Mouse (Mus musculus) erythroblast, embryonic 14.5 days (primary cell): Measurements from ENCODE around the gene March2.

ENCODE experiments used
- GATA1 ChIP-seq: IDR thresholded peaks from 2 replicates; pipeline ENCODE4 v1.6.1; 2012; ENCODE audit warnings: low read length, inconsistent platforms, mixed read lengths
- TAL1 ChIP-seq: IDR thresholded peaks from 3 replicates; pipeline ENCODE4 v1.6.1; 2012; ENCODE audit warnings: low read length, inconsistent platforms, mixed read lengths

DNA sequence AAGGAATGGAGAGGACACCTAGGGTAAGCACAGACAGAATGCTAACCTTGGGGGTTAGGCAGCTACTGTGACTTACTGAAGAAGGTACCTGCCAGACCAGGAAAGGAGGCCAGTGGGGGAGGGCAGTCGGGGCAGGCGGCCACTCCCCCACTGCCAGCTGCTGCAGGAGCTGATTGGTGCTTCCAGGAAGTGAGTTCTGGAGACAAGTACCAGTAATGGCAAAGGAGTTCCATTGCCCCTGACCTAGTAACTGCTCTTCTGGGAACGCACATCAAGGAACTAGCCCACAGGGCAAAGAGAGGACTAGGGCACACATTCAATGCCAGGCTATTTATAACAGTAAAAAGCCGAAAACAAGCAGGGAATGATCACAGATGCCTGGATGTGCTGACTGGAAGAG lies 38.8 kb upstream of the March2 start:
- TF ChIP-seq TAL1 (no peak), GATA1 (no peak)
